Mouse (Mus musculus): ENCODE results near the gene Piwil4. TPM values are rescaled to one million over a fixed set of nuclear protein-coding genes. Genes with fewer than 3 reads are reported as not detected.
"Not testable (repeated sequence)": the region's sequence is repeated elsewhere in the genome, so short reads cannot be mapped to it uniquely, and the experiment has no call there.

The Piwil4 gene
- polyA plus RNA-seq, 1 experiment from 2014 or later = 9.1 TPM

- 51% methylated on average over 2 of the region's 2 CpGs for WGBS
- Histone ChIP-seq H3K27ac (ENCODE audit: low read length) (no peak overlapping the region), H3K27me3 (replicated peaks; ENCODE audit: insufficient read depth, low read length) (no peaks in the 10 kb centered on the region), H3K9ac (replicated peaks; ENCODE audit: low read depth) (no peak overlapping the region), H3K36me3 (ENCODE audit: insufficient read depth, low read length) (no peaks in the 10 kb centered on the region), H3K9me3 (ENCODE audit: low read length) (no peaks in the 10 kb centered on the region), H3K4me3 (ENCODE audit: low read depth, low read length) (no peak overlapping the region), H3K4me1 (ENCODE audit: insufficient read depth, low read depth, low read length) (no peaks in the 10 kb centered on the region), H3K4me2 (replicated peaks; ENCODE audit: low read depth, low read length) (no peak overlapping the region)
- TF ChIP-seq CTCF (IDR thresholded peaks at IDR 0.05) = no peak
- no peak for TF ChIP-seq EP300 (IDR thresholded peaks at IDR 0.05)
- ATAC-seq = no peak
- DNase-seq (ENCODE audit: low spot score) = no peak
Observed at GRCm38 (mm10) chr9:14680584-14680983, 59.9 kb downstream of the Piwil4 start.

GRCm38 (mm10) chr9:14675707-14676691, 64.5 kb downstream of the Piwil4 start:
- Histone ChIP-seq H3K4me2 (replicated peaks; ENCODE audit: low read depth, low read length) (no peak overlapping the region), H3K4me1 (ENCODE audit: insufficient read depth, low read depth, low read length) (no peaks in the 10 kb centered on the region), H3K9me3 (ENCODE audit: low read length) (no peaks in the 10 kb centered on the region), H3K27me3 (replicated peaks; ENCODE audit: insufficient read depth, low read length) (no peaks in the 10 kb centered on the region), H3K4me3 (ENCODE audit: low read depth, low read length) (no peak overlapping the region), H3K36me3 (ENCODE audit: insufficient read depth, low read length) (no peaks in the 10 kb centered on the region), H3K27ac (ENCODE audit: low read length) (peak overlapping the region; percentile 43; the same call in 1 of the 2 replicates), H3K9ac (replicated peaks; ENCODE audit: low read depth) (no peak overlapping the region)
- 30% methylated on average over 9 of the region's 9 CpGs for WGBS
- ATAC-seq (peak; percentile 91), DNase-seq (ENCODE audit: low spot score) (peak; percentile 75)
- peak; percentile 96 for TF ChIP-seq EP300 (IDR thresholded peaks at IDR 0.05)
- TF ChIP-seq CTCF (IDR thresholded peaks at IDR 0.05) = no peak

GRCm38 (mm10) chr9:14674506-14674905, 66.0 kb downstream of the Piwil4 start:
- Histone ChIP-seq H3K9ac (replicated peaks; ENCODE audit: low read depth) (no peak overlapping the region), H3K4me2 (replicated peaks; ENCODE audit: low read depth, low read length) (no peak overlapping the region), H3K27ac (ENCODE audit: low read length) (no peak overlapping the region), H3K36me3 (ENCODE audit: insufficient read depth, low read length) (no peaks in the 10 kb centered on the region), H3K27me3 (replicated peaks; ENCODE audit: insufficient read depth, low read length) (no peaks in the 10 kb centered on the region), H3K4me3 (ENCODE audit: low read depth, low read length) (no peak overlapping the region), H3K4me1 (ENCODE audit: insufficient read depth, low read depth, low read length) (no peaks in the 10 kb centered on the region), H3K9me3 (ENCODE audit: low read length) (no peaks in the 10 kb centered on the region)
- DNase-seq (ENCODE audit: low spot score) (no peak), ATAC-seq (no peak)
- 74% methylated on average over 8 of the region's 8 CpGs for WGBS
- TF ChIP-seq CTCF (IDR thresholded peaks at IDR 0.05) = no peak
- TF ChIP-seq EP300 (IDR thresholded peaks at IDR 0.05) = no peak

- DNase-seq (ENCODE audit: low spot score) = no peak
- no peak for ATAC-seq
- TF ChIP-seq EP300 (IDR thresholded peaks at IDR 0.05) = no peak
- no peak for TF ChIP-seq CTCF (IDR thresholded peaks at IDR 0.05)
- Histone ChIP-seq H3K4me1 (ENCODE audit: insufficient read depth, low read depth, low read length) (no peaks in the 10 kb centered on the region), H3K9ac (replicated peaks; ENCODE audit: low read depth) (no peak overlapping the region), H3K27me3 (replicated peaks; ENCODE audit: insufficient read depth, low read length) (no peaks in the 10 kb centered on the region), H3K27ac (ENCODE audit: low read length) (no peak overlapping the region), H3K4me2 (replicated peaks; ENCODE audit: low read depth, low read length) (no peak overlapping the region), H3K9me3 (ENCODE audit: low read length) (no peaks in the 10 kb centered on the region), H3K4me3 (ENCODE audit: low read depth, low read length) (no peak overlapping the region), H3K36me3 (ENCODE audit: insufficient read depth, low read length) (no peaks in the 10 kb centered on the region)
- 91% methylated on average over 4 of the region's 4 CpGs for WGBS
Observed at GRCm38 (mm10) chr9:14673109-14673508, 67.4 kb downstream of the Piwil4 start.

- WGBS = 52% methylated on average over 5 of the region's 5 CpGs
- not testable (repeated sequence) for H3K9ac ChIP-seq (replicated peaks; ENCODE audit: low read depth); H3K27ac ChIP-seq (ENCODE audit: low read length); H3K9me3 ChIP-seq (ENCODE audit: low read length); H3K27me3 ChIP-seq (replicated peaks; ENCODE audit: insufficient read depth, low read length); H3K4me1 ChIP-seq (ENCODE audit: insufficient read depth, low read depth, low read length); H3K36me3 ChIP-seq (ENCODE audit: insufficient read depth, low read length); H3K4me2 ChIP-seq (replicated peaks; ENCODE audit: low read depth, low read length); H3K4me3 ChIP-seq (ENCODE audit: low read depth, low read length); DNase-seq (ENCODE audit: low spot score); ATAC-seq
Observed at GRCm38 (mm10) chr9:14671965-14672364, 68.6 kb downstream of the Piwil4 start.

- Histone ChIP-seq H3K27me3 (replicated peaks; ENCODE audit: insufficient read depth, low read length) (no peaks in the 10 kb centered on the region), H3K9ac (replicated peaks; ENCODE audit: low read depth) (no peak overlapping the region), H3K9me3 (ENCODE audit: low read length) (no peaks in the 10 kb centered on the region), H3K36me3 (ENCODE audit: insufficient read depth, low read length) (no peaks in the 10 kb centered on the region), H3K4me1 (ENCODE audit: insufficient read depth, low read depth, low read length) (no peaks in the 10 kb centered on the region), H3K27ac (ENCODE audit: low read length) (no peak overlapping the region), H3K4me2 (replicated peaks; ENCODE audit: low read depth, low read length) (no peak overlapping the region), H3K4me3 (ENCODE audit: low read depth, low read length) (no peak overlapping the region)
- 74% methylated on average over 3 of the region's 3 CpGs for WGBS
- DNase-seq (ENCODE audit: low spot score) (no peak), ATAC-seq (no peak)
- TF ChIP-seq CTCF (IDR thresholded peaks at IDR 0.05) (no peak), EP300 (IDR thresholded peaks at IDR 0.05) (no peak)
Observed at GRCm38 (mm10) chr9:14668382-14668781, 72.2 kb downstream of the Piwil4 start.
